33 mouse cellular contexts compared by ENCODE assay signal in genomic region chrX:144338355-144338754, GRCm38 (mm10). TPM values are rescaled to one million over a fixed set of nuclear protein-coding genes. Genes with fewer than 3 reads are reported as not detected.
DNase-seq lines count a peak whose midpoint lies in the region; ATAC-seq and TF ChIP-seq lines count a peak whose summit lies in the region.
"Had no signal": no experiment of that assay in that cellular context is flagged by ENCODE, and none has a peak within 500 bp of the region (broad histone marks: within the 10 kb centered on the region; RNA-seq: fewer than 3 reads in every experiment).

No protein-coding gene starts in this region.

- TF ChIP-seq POLR2A in bone marrow macrophage, adult 2 months (IDR thresholded peaks at IDR 0.05; ENCODE audit: borderline replicate concordance, low read depth, low read length) = no peak

- in situ Hi-C loops in ES-E14 (cut with MboI; ENCODE audit: low sequenced_read_pairs in 2 of 2, unreplicated experiment in 2 of 2) = no loop called here

- peak overlapping the region; percentile 92 for H3K27ac ChIP-seq in ES-E14 (ENCODE audit: insufficient read depth, low read depth, low read length, poor library complexity, severe bottlenecking)
- H3K27ac ChIP-seq in bone marrow macrophage, adult 2 months (ENCODE audit: insufficient read depth, low read depth, low read length) = 0 out of 2 replicates have a peak overlapping the region, but pooled peaks have one; percentile 6
- H3K27ac ChIP-seq in left cerebral cortex, adult 2 months = no peak overlapping the region
- H3K27ac ChIP-seq: embryonic facial prominence, embryonic 10.5 days; embryonic facial prominence, embryonic 15.5 days; forebrain, embryonic 12.5 days; heart, adult 2 months; hindbrain, embryonic 13.5 days; liver, embryonic 15.5 days; lung, embryonic 15.5 days; macrophage; midbrain, embryonic 10.5 days; midbrain, embryonic 15.5 days; stomach, postnatal 0 days had no signal

- H3K9ac ChIP-seq in ES-E14 (ENCODE audit: insufficient read depth, low read depth, low read length, poor library complexity, severe bottlenecking) = peak overlapping the region; percentile 38; the same call in 1 of the 2 replicates
- H3K9ac ChIP-seq: embryonic facial prominence, embryonic 15.5 days; forebrain, embryonic 12.5 days; heart, embryonic 12.5 days; hindbrain, embryonic 13.5 days; liver, embryonic 15.5 days; lung, embryonic 15.5 days; midbrain, embryonic 15.5 days had no signal

- intact Hi-C loops in left cerebral cortex, adult 2 months (cut with DNase I) = no loop called here

- H3K4me1 ChIP-seq in E14TG2a.4 (replicated peaks; ENCODE audit: low read depth, low read length) (peaks cover 9% of the 10 kb centered on the region; the same call in 1 of the 2 replicates), ES-E14 (ENCODE audit: control insufficient read depth in 2 of 2, insufficient read depth in 2 of 2, low read length in 2 of 2, poor library complexity in 1 of 2) (peaks cover 0 to 2% of the 10 kb centered on the region in 2 experiments; a peak in 1 of 4 replicates)
- H3K4me1 ChIP-seq in bone marrow macrophage, adult 2 months (ENCODE audit: control insufficient read depth, insufficient read depth, low read length) = peaks cover 2% of the 10 kb centered on the region; the same call in 1 of the 2 replicates
- H3K4me1 ChIP-seq: embryonic facial prominence, embryonic 10.5 days; embryonic facial prominence, embryonic 15.5 days; forebrain, embryonic 12.5 days; heart, embryonic 12.5 days; hindbrain, embryonic 13.5 days; liver, embryonic 15.5 days; lung, embryonic 15.5 days; midbrain, embryonic 10.5 days; midbrain, embryonic 15.5 days had no signal

- H3K9me3 ChIP-seq in E14TG2a.4 (ENCODE audit: low read length) = no peaks in the 10 kb centered on the region
- no peaks in the 10 kb centered on the region for H3K9me3 ChIP-seq in ES-E14 (ENCODE audit: control insufficient read depth, insufficient read depth, low read depth, low read length)
- H3K9me3 ChIP-seq: embryonic facial prominence, embryonic 10.5 days; embryonic facial prominence, embryonic 15.5 days; forebrain, embryonic 12.5 days; heart, embryonic 12.5 days; hindbrain, embryonic 13.5 days; liver, embryonic 15.5 days; lung, embryonic 15.5 days; midbrain, embryonic 10.5 days; midbrain, embryonic 15.5 days had no signal

- H3K36me3 ChIP-seq in E14TG2a.4 (ENCODE audit: insufficient read depth, low read length) (peaks cover 26% of the 10 kb centered on the region), ES-E14 (ENCODE audit: control insufficient read depth, insufficient read depth, low read length, poor library complexity, severe bottlenecking) (peaks cover 2% of the 10 kb centered on the region; the same call in 1 of the 2 replicates)
- H3K36me3 ChIP-seq: embryonic facial prominence, embryonic 10.5 days; embryonic facial prominence, embryonic 15.5 days; forebrain, embryonic 12.5 days; heart, embryonic 12.5 days; hindbrain, embryonic 13.5 days; liver, embryonic 15.5 days; lung, embryonic 15.5 days; midbrain, embryonic 10.5 days; midbrain, embryonic 15.5 days had no signal

- H3K4me3 ChIP-seq in E14TG2a.4 (replicated peaks; ENCODE audit: low read length) (peak overlapping the region; percentile 86), ES-E14 (ENCODE audit: insufficient read depth in 1 of 2, low read depth in 1 of 2, low read length in 2 of 2, poor library complexity in 1 of 2, severe bottlenecking in 1 of 2) (peak overlapping the region; percentile 64 to 84)
- no peak overlapping the region for H3K4me3 ChIP-seq in bone marrow macrophage, adult 2 months (ENCODE audit: insufficient read depth, low read length)
- no peak overlapping the region for H3K4me3 ChIP-seq in left cerebral cortex, adult 2 months
- H3K4me3 ChIP-seq: embryonic facial prominence, embryonic 10.5 days; embryonic facial prominence, embryonic 15.5 days; forebrain, embryonic 12.5 days; heart, adult 2 months; heart, embryonic 12.5 days; hindbrain, embryonic 13.5 days; liver, embryonic 15.5 days; lung, embryonic 15.5 days; midbrain, embryonic 10.5 days; midbrain, embryonic 15.5 days had no signal

- ATAC-seq in monocyte, adult 5-6 weeks (replicated peaks; ENCODE audit: insufficient number of reproducible peaks, low FRiP score, low TSS enrichment, poor library complexity, severe bottlenecking) = peak; percentile 31; the same call in 1 of the 2 replicates
- ATAC-seq: intestine, postnatal 0 days; midbrain, embryonic 15.5 days; Patski had no signal

- TF ChIP-seq CTCF in E14TG2a.4 (conservative IDR thresholded peaks at IDR 0.05; ENCODE audit: low read length) = no peak
- TF ChIP-seq CTCF in bone marrow macrophage, adult 2 months (IDR thresholded peaks at IDR 0.05; ENCODE audit: low read depth, low read length) = no peak
- no peak for TF ChIP-seq CTCF in left cerebral cortex, adult 2 months (IDR thresholded peaks at IDR 0.05)

- peak; percentile 62 for DNase-seq in ES-E14 (ENCODE audit: low read depth, low spot score)
- no peak for DNase-seq in left cerebral cortex, adult 2 months (ENCODE audit: extremely low spot score in 1 of 2, low spot score in 2 of 2)
- no peak for DNase-seq in cerebellum, postnatal 25 days
- no peak for DNase-seq in embryo, embryonic 10.5 days (ENCODE audit: low spot score)
- DNase-seq: adrenal gland, postnatal 25 days; cerebellum, adult 9-10 months; gastrocnemius, postnatal 36 days; heart, adult 2 months; heart, postnatal 4 days; kidney, adult 9 months; kidney, postnatal 10 days; layer of hippocampus, postnatal 36 days; liver; right cerebral cortex, adult 18-20 months; spleen, adult 18-20 months; thymus, adult 18-20 months; thymus, postnatal 36 days had no signal

- no peaks in the 10 kb centered on the region for H3K27me3 ChIP-seq in E14TG2a.4 (ENCODE audit: insufficient read depth, low read length)
- H3K27me3 ChIP-seq: embryonic facial prominence, embryonic 15.5 days; forebrain, embryonic 12.5 days; heart, embryonic 12.5 days; hindbrain, embryonic 13.5 days; liver, embryonic 15.5 days; lung, embryonic 15.5 days; midbrain, embryonic 15.5 days had no signal

TF ChIP-seq in ES-E14, 5 proteins besides CTCF, POLR2A, EP300 and RAD21:
- TF ChIP-seq MAFK (IDR thresholded peaks at IDR 0.05; ENCODE audit: insufficient read depth, low read depth, low read length) = no peak
- TF ChIP-seq ZC3H11A (IDR thresholded peaks at IDR 0.05; ENCODE audit: borderline replicate concordance, low read depth, low read length) = no peak
- TF ChIP-seq CHD2 (IDR thresholded peaks at IDR 0.05; ENCODE audit: low read depth, low read length) = no peak
- no peak for TF ChIP-seq HCFC1 (IDR thresholded peaks at IDR 0.05; ENCODE audit: borderline replicate concordance, insufficient read depth, low read length)
- no peak for TF ChIP-seq ZNF384 (IDR thresholded peaks at IDR 0.05; ENCODE audit: low read depth, low read length)

RNA-seq across cellular contexts. Expression of gene Alg13, which starts 20.8 kb away (rescaled TPM):
- 159 and 160 TPM in 2 replicates for total RNA-seq in ES-E14 (2012; rRNA removed)
- polyA plus RNA-seq in bone marrow macrophage, adult 2 months (2012; ENCODE audit: insufficient read depth, insufficient read length, missing spikeins) = 18.1 and 18.5 TPM in 2 replicates
- 12.1 to 20.9 TPM (median 16.4 TPM) in 3 replicates for total RNA-seq in monocyte, adult 5-6 weeks (2017)
- total RNA-seq in left cerebral cortex, adult 2 months (2021) = 10 to 100 TPM; 10.9 to 13.8 TPM

Comparison
In these comparisons a context has a peak if more than half of its experiments do, and no peak if none do; other contexts are left out.
1. H3K4me3 ChIP-seq: peak in E14TG2a.4 (single experiment) and ES-E14 (2 of 2); none in bone marrow macrophage, adult 2 months (single experiment) and left cerebral cortex, adult 2 months (single experiment).